ENCODE assay signal across 9 mouse cellular contexts in the genomic region with DNA sequence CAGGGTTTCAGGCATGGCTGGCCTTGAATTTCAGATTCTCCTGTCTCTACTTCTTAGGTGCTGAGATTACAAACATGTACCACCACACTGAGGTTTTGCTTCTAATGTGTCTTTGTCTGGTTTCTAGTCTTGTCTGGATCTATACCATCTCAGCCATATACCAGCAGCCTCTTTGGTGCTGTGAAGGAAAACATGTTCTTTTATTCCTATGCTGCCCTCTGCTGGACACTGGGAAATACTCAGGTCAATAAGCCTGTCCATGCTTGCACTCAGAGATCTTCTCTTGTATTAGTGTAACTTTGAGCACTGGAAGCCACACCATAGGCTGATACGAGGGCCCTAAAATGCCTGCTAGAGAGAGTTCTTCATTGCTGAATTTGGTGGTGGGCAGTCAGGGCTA. TPM values are rescaled to one million over a fixed set of nuclear protein-coding genes. Genes with fewer than 3 reads are reported as not detected.
DNase-seq lines count a peak whose midpoint lies in the region; ATAC-seq and TF ChIP-seq lines count a peak whose summit lies in the region.
"Had no signal": no experiment of that assay in that cellular context is flagged by ENCODE, and none has a peak within 500 bp of the region (broad histone marks: within the 10 kb centered on the region; RNA-seq: fewer than 3 reads in every experiment).

No protein-coding gene starts in this region.

- H3K27ac ChIP-seq in forebrain, embryonic 11.5 days (ENCODE audit: low read depth, low read length): no peak overlapping the region
- H3K27ac ChIP-seq in forebrain, embryonic 12.5 days: no peak overlapping the region
- no peak overlapping the region for H3K27ac ChIP-seq in cortical plate, adult 2 months (ENCODE audit: insufficient read depth, low read length)
- no peak overlapping the region for H3K27ac ChIP-seq in limb, embryonic 11.5 days (replicated peaks; ENCODE audit: low read depth, low read length)

- no peak overlapping the region for H3K9ac ChIP-seq in forebrain, embryonic 11.5 days (ENCODE audit: low read length)
- no peak overlapping the region for H3K9ac ChIP-seq in forebrain, embryonic 12.5 days
- H3K9ac ChIP-seq in limb, embryonic 11.5 days (ENCODE audit: low read length): no peak overlapping the region

- H3K36me3 ChIP-seq in forebrain, embryonic 11.5 days (ENCODE audit: control insufficient read depth, insufficient read depth, low read length): no peaks in the 10 kb centered on the region
- no peaks in the 10 kb centered on the region for H3K36me3 ChIP-seq in forebrain, embryonic 12.5 days (replicated peaks)
- H3K36me3 ChIP-seq in limb, embryonic 11.5 days (ENCODE audit: control insufficient read depth, insufficient read depth, low read length): no peaks in the 10 kb centered on the region

- H3K4me1 ChIP-seq in forebrain, embryonic 11.5 days (replicated peaks; ENCODE audit: control insufficient read depth, insufficient read depth, low read length): no peaks in the 10 kb centered on the region
- H3K4me1 ChIP-seq in forebrain, embryonic 12.5 days: no peaks in the 10 kb centered on the region
- H3K4me1 ChIP-seq in cortical plate, adult 2 months (ENCODE audit: control insufficient read depth, insufficient read depth, low read length): no peaks in the 10 kb centered on the region
- H3K4me1 ChIP-seq in limb, embryonic 11.5 days (ENCODE audit: control insufficient read depth, insufficient read depth, low read length): no peaks in the 10 kb centered on the region

- peak; percentile 25; the same call in 1 of the 2 replicates for TF ChIP-seq CTCF in cortical plate, adult 2 months (IDR thresholded peaks at IDR 0.05; ENCODE audit: extremely low read depth, insufficient read depth, low read length)

- 58% methylated on average over 1 of the region's 1 CpGs for WGBS in forebrain, embryonic 11.5 days
- WGBS in forebrain, embryonic 12.5 days: 49% methylated on average over 1 of the region's 1 CpGs
- 43% methylated on average over 1 of the region's 1 CpGs for WGBS in limb, embryonic 11.5 days

- no peak overlapping the region for H3K4me3 ChIP-seq in forebrain, embryonic 11.5 days (ENCODE audit: low read depth, low read length)
- no peak overlapping the region for H3K4me3 ChIP-seq in forebrain, embryonic 12.5 days (replicated peaks)
- no peak overlapping the region for H3K4me3 ChIP-seq in cortical plate, adult 2 months (ENCODE audit: insufficient read depth, low read length)
- no peak overlapping the region for H3K4me3 ChIP-seq in limb, embryonic 11.5 days (ENCODE audit: low read depth, low read length)

- no peak for TF ChIP-seq POLR2A in cortical plate, adult 2 months (IDR thresholded peaks at IDR 0.05; ENCODE audit: extremely low read depth, insufficient read depth, low read length)

- peak; percentile 56 for DNase-seq in forebrain, embryonic 11.5 days (ENCODE audit: low spot score)
- DNase-seq in thymus, postnatal 0 days (ENCODE audit: low spot score): peak; percentile 10
- DNase-seq in thymus, postnatal 25 days: no peak
- peak; percentile 8 for DNase-seq in hindlimb bud, embryonic 11.5 days (ENCODE audit: extremely low spot score, low read depth, low spot score)
- peak; percentile 58 for DNase-seq in limb, embryonic 11.5 days (ENCODE audit: low spot score)
- peak; percentile 1 to 14 for DNase-seq in right cerebral cortex, postnatal 36 days (ENCODE audit: low spot score in 2 of 2)

- no peak for ATAC-seq in forebrain, embryonic 11.5 days (replicated peaks; ENCODE audit: low FRiP score)
- ATAC-seq in forebrain, embryonic 12.5 days (ENCODE audit: low FRiP score): no peak
- no peak for ATAC-seq in limb, embryonic 11.5 days (ENCODE audit: insufficient number of reproducible peaks, low FRiP score, low TSS enrichment, low read depth)

- H3K4me2 ChIP-seq in forebrain, embryonic 11.5 days (ENCODE audit: low read depth, low read length, severe bottlenecking): no peak overlapping the region
- H3K4me2 ChIP-seq in forebrain, embryonic 12.5 days: no peak overlapping the region
- H3K4me2 ChIP-seq in limb, embryonic 11.5 days (ENCODE audit: low read depth, severe bottlenecking): no peak overlapping the region

- H3K27me3 ChIP-seq in forebrain, embryonic 11.5 days (ENCODE audit: control insufficient read depth, insufficient read depth, low read length): no peaks in the 10 kb centered on the region
- no peaks in the 10 kb centered on the region for H3K27me3 ChIP-seq in forebrain, embryonic 12.5 days
- no peaks in the 10 kb centered on the region for H3K27me3 ChIP-seq in limb, embryonic 11.5 days (ENCODE audit: control insufficient read depth, insufficient read depth, low read length)

- no peaks in the 10 kb centered on the region for H3K9me3 ChIP-seq in forebrain, embryonic 11.5 days (ENCODE audit: control insufficient read depth, low read length)
- no peaks in the 10 kb centered on the region for H3K9me3 ChIP-seq in forebrain, embryonic 12.5 days
- no peaks in the 10 kb centered on the region for H3K9me3 ChIP-seq in limb, embryonic 11.5 days (ENCODE audit: control insufficient read depth, low read length)

RNA-seq across cellular contexts. Expression of gene Ces1c, which starts 9.6 kb away (rescaled TPM):
- not detected in 2 replicates for polyA plus RNA-seq in forebrain, embryonic 11.5 days (2014; fragmentation: Nextera tagmentation; extraction: Ambion mirVana)
- polyA plus RNA-seq in forebrain, embryonic 12.5 days (2016; fragmentation: Nextera tagmentation; extraction: Ambion mirVana): not detected in 2 replicates
- polyA plus RNA-seq in thymus, postnatal 0 days (2015; fragmentation: Nextera tagmentation; extraction: Ambion mirVana): 0.18 TPM in 2 replicates
- polyA plus RNA-seq in cortical plate, adult 2 months (2012; rRNA removed): not detected in 2 replicates
- not detected in 2 replicates for polyA plus RNA-seq in limb, embryonic 11.5 days (2014; fragmentation: Nextera tagmentation; extraction: Ambion mirVana)
- polyA plus RNA-seq: testis, adult 2 months had no signal

RNA-seq across cellular contexts. Expression of gene Ces1d, which starts 56.9 kb away (rescaled TPM):
- polyA plus RNA-seq in forebrain, embryonic 11.5 days (2014; fragmentation: Nextera tagmentation; extraction: Ambion mirVana): 0.12 and 0.19 TPM in 2 replicates
- polyA plus RNA-seq in forebrain, embryonic 12.5 days (2016; fragmentation: Nextera tagmentation; extraction: Ambion mirVana): 0.15 and 0.79 TPM in 2 replicates
- 3.3 and 3.8 TPM in 2 replicates for polyA plus RNA-seq in thymus, postnatal 0 days (2015; fragmentation: Nextera tagmentation; extraction: Ambion mirVana)
- 0.94 TPM in 1 of 2 replicates, not detected in the other for polyA plus RNA-seq in cortical plate, adult 2 months (2012; rRNA removed)
- polyA plus RNA-seq in limb, embryonic 11.5 days (2014; fragmentation: Nextera tagmentation; extraction: Ambion mirVana): not detected in 2 replicates
